Mouse (Mus musculus) lung, adult 2 months (tissue): ENCODE measurements around the gene Gpx6. TPM values are rescaled to one million over a fixed set of nuclear protein-coding genes. Genes with fewer than 3 reads are reported as not detected.
A peak's percentile ranks its signal among the peaks of the same experiment; 100 is the strongest.

Experiments used
- DNase-seq: peaks from one replicate; pipeline ENCODE4 v3.0.0; 2022
- H3K4me1 ChIP-seq: fragments of 200-500 bp; 2 replicates; pipeline ENCODE4 v1.6.1; 2011; ENCODE audit warnings: low read length; ENCODE audit not compliant: control insufficient read depth, insufficient read depth
- H3K4me3 ChIP-seq: fragments of 200-500 bp; replicated peaks from 2 replicates; pipeline ENCODE3; 2011; ENCODE audit warnings: low read depth, mild to moderate bottlenecking, control low read depth, low read length; ENCODE audit errors: extremely low read depth
- CTCF ChIP-seq: fragments of 200-500 bp; IDR thresholded peaks from 2 replicates; pipeline ENCODE4 v1.5.1; 2011; ENCODE audit warnings: mild to moderate bottlenecking, low read length, control low read depth; ENCODE audit not compliant: insufficient read depth
- POLR2A ChIP-seq: fragments of 200-500 bp; IDR thresholded peaks from 2 replicates; pipeline ENCODE4 v1.6.1; 2011; ENCODE audit warnings: low read depth, mild to moderate bottlenecking, control low read depth, low read length, borderline replicate concordance; ENCODE audit errors: extremely low read depth
- WGBS: fragments of 180-500 bp; shearing (Covaris S2); methylation state at CpG from one replicate; pipeline ENCODE4 v1.1.7; 2018; 5-methylcytosine and 5-hydroxymethylcytosine counted together
- polyA plus RNA-seq: library from polyadenylated mRNA; depleted of rRNA; stranded (reverse); fragments of >200 nt; gene quantifications from 2 replicates; pipeline ENCODE4 v1.2.3, GENCODE M21; 2012

The Gpx6 gene
- polyA plus RNA-seq, 1 experiment, result not detected

- TF ChIP-seq CTCF, result no peak
- TF ChIP-seq POLR2A, result no peak
- no peak for DNase-seq
- WGBS, result 7% methylated on average over 8 of the region's 8 CpGs
- Histone ChIP-seq H3K4me3 (peak overlapping the region; percentile 64), H3K4me1 (peaks cover 14% of the 10 kb centered on the region)
These were observed 32.8 kb upstream of the Gpx6 start for GRCm38 (mm10) chr13:21279076-21279475.

- under 1% methylated on average over 13 of the region's 13 CpGs for WGBS
- DNase-seq, result peak; percentile 62
- H3K4me3 ChIP-seq, result peak overlapping the region; percentile 64
- TF ChIP-seq CTCF, result no peak
- TF ChIP-seq POLR2A, result no peak
- H3K4me1 ChIP-seq, result peaks cover 14% of the 10 kb centered on the region
These were observed 32.4 kb upstream of the Gpx6 start for GRCm38 (mm10) chr13:21279559-21279958.

- WGBS, result 86% methylated on average over 6 of the region's 6 CpGs
- no peak for DNase-seq
- TF ChIP-seq POLR2A (no peak), CTCF (no peak)
- H3K4me3 ChIP-seq, result no peak within 1 kb of the TSS
- no peaks in the 10 kb centered on the region for H3K4me1 ChIP-seq
These were observed 19.3 kb upstream of the Gpx6 start, which contains the start of gene Gpx5 for GRCm38 (mm10) chr13:21292631-21293030. Gpx5 (minus strand) TSS chr13:21292731.

GRCm38 (mm10) chr13:21298557-21298956 is 13.4 kb upstream of the Gpx6 start:
- no peak for DNase-seq
- TF ChIP-seq POLR2A (no peak), CTCF (no peak)
- Histone ChIP-seq H3K4me1 (no peaks in the 10 kb centered on the region), H3K4me3 (no peak overlapping the region)
- 49% methylated on average over 3 of the region's 3 CpGs for WGBS

GRCm38 (mm10) chr13:21304483-21305066 is 7.3 kb upstream of the Gpx6 start:
- H3K4me1 ChIP-seq, result no peaks in the 10 kb centered on the region
- H3K4me3 ChIP-seq, result no peak overlapping the region
- no peak for DNase-seq
- WGBS, result 51% methylated on average over 3 of the region's 3 CpGs
- TF ChIP-seq CTCF, result no peak
- no peak for TF ChIP-seq POLR2A

- no peak for DNase-seq
- WGBS, result 47% methylated on average over 2 of the region's 2 CpGs
- TF ChIP-seq CTCF, result no peak
- no peak for TF ChIP-seq POLR2A
- H3K4me3 ChIP-seq, result no peak overlapping the region
- no peaks in the 10 kb centered on the region for H3K4me1 ChIP-seq
These were observed 2.1 kb upstream of the Gpx6 start for GRCm38 (mm10) chr13:21309788-21310187.

GRCm38 (mm10) chr13:21312854-21313253 is 929 bp downstream of the Gpx6 start:
- 54% methylated on average over 3 of the region's 5 CpGs for WGBS
- no peak for TF ChIP-seq CTCF
- no peak for TF ChIP-seq POLR2A
- Histone ChIP-seq H3K4me1 (no peaks in the 10 kb centered on the region), H3K4me3 (no peak overlapping the region)
- no peak for DNase-seq

GRCm38 (mm10) chr13:21313903-21314302 is 2.0 kb downstream of the Gpx6 start:
- TF ChIP-seq POLR2A (no peak), CTCF (no peak)
- Histone ChIP-seq H3K4me3 (no peak overlapping the region), H3K4me1 (no peaks in the 10 kb centered on the region)
- no peak for DNase-seq
- WGBS, result 72% methylated on average over 4 of the region's 4 CpGs

- DNase-seq, result no peak
- WGBS, result 52% methylated on average over 3 of the region's 3 CpGs
- H3K4me1 ChIP-seq, result no peaks in the 10 kb centered on the region
These were observed 8.3 kb downstream of the Gpx6 start for GRCm38 (mm10) chr13:21320262-21320661.

GRCm38 (mm10) chr13:21321890-21322494 is 10.1 kb downstream of the Gpx6 start:
- Histone ChIP-seq H3K4me3 (no peak overlapping the region), H3K4me1 (no peaks in the 10 kb centered on the region)
- no peak for TF ChIP-seq POLR2A
- TF ChIP-seq CTCF, result no peak
- no peak for DNase-seq
- 26% methylated on average over 18 of the region's 18 CpGs for WGBS

More at GRCm38 (mm10) chr13:21320262-21320661, 8.3 kb downstream of the Gpx6 start:
- H3K4me3 ChIP-seq, result no peak overlapping the region
- TF ChIP-seq CTCF, result no peak
- TF ChIP-seq POLR2A, result no peak
